Mouse (Mus musculus): Measurements from ENCODE around the gene Ccser2.

Gene Ccser2

GRCm38 (mm10) chr14:36868769-36869362, 99.7 kb downstream of the Ccser2 start:
- DNase-seq (ENCODE audit: low read depth), result no peak

- peak; percentile 83 for DNase-seq (ENCODE audit: low read depth)
Measured at GRCm38 (mm10) chr14:36866966-36867700, 101.4 kb downstream of the Ccser2 start.

GRCm38 (mm10) chr14:36863877-36864489, 104.6 kb downstream of the Ccser2 start:
- DNase-seq (ENCODE audit: low read depth), result peak; percentile 83

- DNase-seq (ENCODE audit: low read depth), result peak; percentile 71
Measured at GRCm38 (mm10) chr14:36862387-36862786, 106.2 kb downstream of the Ccser2 start.

- no peak for DNase-seq (ENCODE audit: low read depth)
Measured at GRCm38 (mm10) chr14:36858932-36859331, 109.6 kb downstream of the Ccser2 start.

- peak; percentile 24 for DNase-seq (ENCODE audit: low read depth)
Measured at GRCm38 (mm10) chr14:36852972-36853371, 115.6 kb downstream of the Ccser2 start.

GRCm38 (mm10) chr14:36848860-36849259, 119.7 kb downstream of the Ccser2 start:
- no peak for DNase-seq (ENCODE audit: low read depth)
